Mouse (Mus musculus) intestine, postnatal 0 days (tissue): ENCODE data around the gene Sox15. TPM values are rescaled to one million over a fixed set of nuclear protein-coding genes. Genes with fewer than 3 reads are reported as not detected.

Experiments used
- ATAC-seq: fragments of 200-750 bp; cut with Nextera tagmentation; 2 replicates; pipeline ENCODE4 v1.8.0; 2017; ENCODE audit warnings: mild to moderate bottlenecking, moderate TSS enrichment, moderate library complexity
- H3K27ac ChIP-seq: fragments of 300-500 bp; sonication (generic); 2 replicates; pipeline ENCODE4 v1.5.1; 2014; ENCODE audit warnings: mild to moderate bottlenecking, low read depth, low read length, moderate library complexity
- H3K27me3 ChIP-seq: fragments of 300-500 bp; sonication (generic); replicated peaks from 2 replicates; pipeline ENCODE4 v1.6.1; 2014; ENCODE audit warnings: low read length, mixed read lengths; ENCODE audit not compliant: control insufficient read depth, insufficient read depth
- H3K36me3 ChIP-seq: fragments of 300-500 bp; sonication (generic); 2 replicates; pipeline ENCODE4 v1.6.1; 2014; ENCODE audit warnings: mild to moderate bottlenecking, moderate library complexity; ENCODE audit not compliant: control insufficient read depth, insufficient read depth
- H3K4me1 ChIP-seq: fragments of 300-500 bp; sonication (generic); replicated peaks from 2 replicates; pipeline ENCODE4 v1.6.1; 2014; ENCODE audit warnings: antibody characterized with exemption, low read length, mixed read lengths; ENCODE audit not compliant: control insufficient read depth, insufficient read depth
- H3K4me2 ChIP-seq: fragments of 300-500 bp; sonication (generic); replicated peaks from 2 replicates; pipeline ENCODE4 v1.6.1; 2014; ENCODE audit warnings: low read depth, mild to moderate bottlenecking, moderate library complexity
- H3K4me3 ChIP-seq: fragments of 300-500 bp; sonication (generic); 2 replicates; pipeline ENCODE4 v1.5.1; 2014; ENCODE audit warnings: low read depth, low read length
- H3K9ac ChIP-seq: fragments of 300-500 bp; sonication (generic); 2 replicates; pipeline ENCODE4 v1.6.1; 2014; ENCODE audit warnings: mild to moderate bottlenecking, low read depth, low read length
- H3K9me3 ChIP-seq: fragments of 300-500 bp; sonication (generic); 2 replicates; pipeline ENCODE4 v1.6.1; 2016; ENCODE audit warnings: mixed run types; ENCODE audit not compliant: control insufficient read depth
- CTCF ChIP-seq: sonication (generic); IDR thresholded peaks from 2 replicates; pipeline ENCODE4 v1.5.1; 2016; ENCODE audit warnings: low read depth, mild to moderate bottlenecking, control low read depth, antibody characterized with exemption, moderate library complexity
- WGBS: fragments of 180-500 bp; shearing (Covaris S2); extraction: QIAGEN DNeasy Blood & Tissue Kit; methylation state at CpG from one replicate; pipeline ENCODE4 v1.1.7; 2014; 5-methylcytosine and 5-hydroxymethylcytosine counted together
- polyA plus RNA-seq: library from polyadenylated mRNA; unstranded; fragments of >200 nt; fragmentation: Nextera tagmentation; extraction: Ambion mirVana; gene quantifications from 2 replicates; pipeline ENCODE4 v1.2.1, GENCODE M21; 2015

Gene Sox15
- polyA plus RNA-seq, 1 experiment from 2014 or later = not detected

DNA sequence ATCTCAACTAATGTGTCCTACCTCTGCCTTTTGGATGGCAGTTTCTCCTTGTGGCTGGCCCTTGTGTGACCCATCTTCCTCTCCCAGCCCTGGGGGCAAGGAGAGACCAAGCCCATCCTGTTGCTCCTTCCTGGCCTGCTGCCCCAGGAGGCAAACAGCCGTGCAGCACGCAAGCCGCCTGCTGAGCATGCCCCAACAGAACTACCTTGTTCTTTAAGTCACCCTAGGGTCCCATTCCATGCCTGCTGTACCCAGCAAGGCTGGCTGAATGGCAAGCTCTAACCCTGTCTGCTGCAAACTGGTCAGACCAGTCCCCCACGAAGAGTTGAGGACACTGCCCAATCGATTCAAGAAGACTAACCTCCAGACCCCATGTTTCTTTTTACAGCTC, 946 bp downstream of the Sox15 start:
- peaks cover 60% of the 10 kb centered on the region for H3K36me3 ChIP-seq
- no peak for TF ChIP-seq CTCF
- H3K4me2 ChIP-seq = no peak overlapping the region
- 66% methylated on average over 5 of the region's 5 CpGs for WGBS
- no peaks in the 10 kb centered on the region for H3K9me3 ChIP-seq
- H3K27me3 ChIP-seq = no peaks in the 10 kb centered on the region
- H3K4me1 ChIP-seq = no peaks in the 10 kb centered on the region
- H3K27ac ChIP-seq = no peak overlapping the region
- H3K9ac ChIP-seq = no peak overlapping the region
- ATAC-seq = no peak
- H3K4me3 ChIP-seq = no peak overlapping the region

DNA sequence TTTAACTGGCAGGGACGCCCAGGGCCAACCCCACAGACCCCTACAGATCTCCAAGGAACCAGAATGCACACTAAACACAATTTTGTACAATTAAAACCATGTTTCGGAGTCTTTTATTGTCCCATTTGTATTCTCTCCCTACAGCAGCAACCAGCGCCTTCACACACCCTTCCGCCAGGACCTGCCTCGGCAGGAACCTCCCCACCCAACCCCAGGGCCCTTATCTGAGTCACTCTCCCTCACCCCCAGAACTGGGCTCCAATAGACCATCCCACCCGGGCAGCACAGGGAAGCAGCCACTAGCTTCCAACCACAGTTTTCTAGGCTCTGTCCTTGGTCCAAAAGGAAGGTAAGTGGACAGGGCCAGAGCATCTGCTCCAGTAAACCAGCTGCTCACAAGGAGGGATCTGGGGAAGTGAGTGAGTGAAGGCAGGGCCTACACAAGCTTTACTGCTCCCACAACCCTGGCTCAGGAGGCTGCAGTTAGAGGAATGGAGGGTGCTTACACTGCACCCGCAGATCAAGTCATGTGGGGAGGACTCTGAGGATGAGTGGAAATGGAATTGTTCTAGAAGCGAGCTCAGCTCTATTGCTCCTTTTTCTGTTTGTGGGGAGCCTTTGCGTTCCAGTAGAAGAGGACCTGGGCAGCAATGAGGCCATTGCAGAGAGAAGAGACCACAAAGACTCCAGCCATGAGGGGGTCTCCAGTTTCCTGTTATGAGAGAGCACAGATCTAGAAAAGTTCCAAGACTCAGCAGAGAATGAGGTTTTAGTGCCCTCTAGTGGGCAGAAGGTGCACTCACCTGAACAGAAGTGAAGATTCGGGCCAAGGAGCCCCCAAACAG, 1.7 kb downstream of the Sox15 start:
- no peak for ATAC-seq
- Histone ChIP-seq H3K9ac (no peak overlapping the region), H3K4me1 (no peaks in the 10 kb centered on the region), H3K4me2 (no peak overlapping the region), H3K27me3 (no peaks in the 10 kb centered on the region), H3K4me3 (no peak overlapping the region), H3K27ac (no peak overlapping the region), H3K9me3 (no peaks in the 10 kb centered on the region), H3K36me3 (peaks cover 52% of the 10 kb centered on the region)
- peak; percentile 82 for TF ChIP-seq CTCF
- 72% methylated on average over 10 of the region's 10 CpGs for WGBS

DNA sequence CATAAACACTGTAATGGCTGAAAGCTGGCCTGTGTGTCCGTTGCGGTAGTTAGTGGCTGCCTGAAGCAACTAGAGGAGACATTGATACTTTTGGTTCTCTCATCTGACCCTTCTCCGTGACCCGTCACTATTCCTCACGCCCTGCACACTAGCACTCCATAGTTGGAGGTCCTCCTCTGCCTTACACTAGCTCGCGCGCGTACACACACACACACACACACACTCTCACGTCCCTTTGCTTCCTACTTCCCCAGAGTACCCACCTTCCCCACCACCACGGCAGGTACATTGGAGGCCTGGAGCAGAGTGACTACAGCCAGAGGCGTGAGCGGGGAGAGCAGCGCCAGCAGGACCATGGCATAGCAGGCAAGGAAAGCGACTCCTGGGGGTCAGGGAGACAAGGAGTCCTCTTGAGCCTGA, 2.4 kb downstream of the Sox15 start:
- no peak overlapping the region for H3K27ac ChIP-seq
- H3K9ac ChIP-seq = no peak overlapping the region
- no peaks in the 10 kb centered on the region for H3K27me3 ChIP-seq
- WGBS = 78% methylated on average over 15 of the region's 15 CpGs
- H3K9me3 ChIP-seq = no peaks in the 10 kb centered on the region
- H3K4me1 ChIP-seq = no peaks in the 10 kb centered on the region
- no peak overlapping the region for H3K4me3 ChIP-seq
- no peak for TF ChIP-seq CTCF
- no peak overlapping the region for H3K4me2 ChIP-seq
- H3K36me3 ChIP-seq = peaks cover 45% of the 10 kb centered on the region
- ATAC-seq = no peak

DNA sequence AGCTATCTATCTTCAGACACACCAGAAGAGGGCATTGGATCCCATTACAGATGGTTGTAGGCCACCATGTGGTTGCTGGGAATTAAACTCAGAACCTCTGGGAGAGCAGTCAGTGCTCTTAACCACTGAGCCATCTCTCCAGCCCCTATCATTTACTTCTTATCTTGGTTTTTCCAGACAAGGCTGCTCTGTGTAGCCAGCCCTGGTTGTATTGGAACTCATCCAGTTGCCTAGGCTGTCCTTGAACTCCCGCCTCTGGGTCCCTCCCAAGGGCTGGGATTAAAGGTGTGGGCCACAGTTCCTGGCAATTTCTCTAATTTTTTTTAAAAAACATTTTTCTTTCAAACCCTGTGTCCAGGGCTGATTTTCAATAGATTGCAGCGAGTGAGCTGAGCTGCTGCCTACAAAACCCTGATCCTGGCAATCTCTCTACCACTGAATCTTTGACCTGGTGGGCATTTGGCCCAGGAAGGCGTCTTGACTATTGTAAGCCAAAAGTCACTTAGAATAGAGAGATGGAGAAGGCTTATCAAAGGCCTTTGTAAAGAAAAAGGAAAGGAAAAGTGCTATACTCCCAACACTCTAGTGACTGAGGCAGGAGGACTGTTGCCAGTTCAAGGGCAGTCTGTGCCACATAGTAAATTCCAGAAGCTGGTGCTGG, 6.2 kb downstream of the Sox15 start:
- 49% methylated on average over 3 of the region's 3 CpGs for WGBS
- Histone ChIP-seq H3K36me3 (peaks cover 55% of the 10 kb centered on the region), H3K4me2 (peak overlapping the region; percentile 64), H3K4me3 (peak overlapping the region; percentile 50; the same call in 1 of the 2 replicates), H3K9me3 (no peaks in the 10 kb centered on the region), H3K4me1 (0 out of 2 replicates have a peak, but pooled peaks cover 8% of the 10 kb centered on the region), H3K27ac (no peak overlapping the region), H3K27me3 (no peaks in the 10 kb centered on the region), H3K9ac (no peak overlapping the region)
- TF ChIP-seq CTCF = no peak
- no peak for ATAC-seq

DNA sequence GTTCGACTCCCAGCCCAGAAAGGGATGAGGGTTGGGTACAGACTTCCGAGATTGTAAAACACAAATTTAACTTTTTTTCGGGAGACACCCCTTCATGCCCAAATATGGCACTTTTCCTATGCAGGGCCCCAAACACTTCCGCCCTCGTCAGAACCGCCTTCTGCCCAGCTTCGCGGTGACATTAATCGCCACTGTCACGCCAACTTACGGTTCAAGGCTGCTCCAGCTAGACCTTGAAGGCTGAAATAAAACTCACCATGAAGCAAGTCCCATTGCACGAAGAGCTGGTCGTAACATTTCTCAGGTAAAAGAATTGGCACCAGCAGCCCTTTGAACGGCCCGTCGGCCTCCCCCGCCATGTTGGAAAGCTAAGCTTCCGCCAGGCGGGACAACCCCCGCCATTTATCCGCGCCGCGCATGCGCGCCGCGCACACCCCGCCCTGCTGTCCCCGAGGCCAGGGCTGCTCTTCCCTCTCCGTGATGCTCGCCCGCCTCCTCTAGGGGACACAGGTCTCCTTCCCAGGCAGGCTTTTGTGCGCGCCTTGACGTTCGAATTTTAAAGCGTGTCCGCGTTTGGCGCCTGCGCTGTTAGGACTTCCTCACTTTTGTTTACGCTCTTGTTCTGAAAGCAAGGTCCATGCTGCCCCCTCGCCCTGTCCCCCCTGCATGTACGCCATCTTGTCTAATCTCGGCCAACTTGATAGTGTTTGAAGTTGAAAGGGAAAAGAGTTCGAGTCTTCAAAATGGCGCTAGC, 7.3 kb downstream of the Sox15 start, which contains the start of gene Mpdu1:
Gene Mpdu1 (minus strand): TSS at position 430 of the 754 bp plus-strand sequence.
- peaks cover 52% of the 10 kb centered on the region for H3K36me3 ChIP-seq
- H3K9ac ChIP-seq = peak within 1 kb of the TSS; percentile 63
- peak within 1 kb of the TSS; percentile 64 for H3K4me2 ChIP-seq
- peak; percentile 72 for TF ChIP-seq CTCF
- ATAC-seq = peak; percentile 93
- WGBS = under 1% methylated on average over 48 of the region's 48 CpGs
- H3K4me1 ChIP-seq = 0 out of 2 replicates have a peak, but pooled peaks cover 8% of the 10 kb centered on the region
- peak within 1 kb of the TSS; percentile 50 for H3K4me3 ChIP-seq
- H3K9me3 ChIP-seq = no peaks in the 10 kb centered on the region
- H3K27me3 ChIP-seq = no peaks in the 10 kb centered on the region
- H3K27ac ChIP-seq = peak within 1 kb of the TSS; percentile 93
